Mouse (Mus musculus) CD4-positive, CD25-positive, alpha-beta regulatory T cell (primary cell): ENCODE results near the gene Gpn1. TPM values are rescaled to one million over a fixed set of nuclear protein-coding genes. Genes with fewer than 3 reads are reported as not detected.

Experiments
- polyA plus RNA-seq: library from polyadenylated mRNA; unstranded; fragments of 100-300 nt; shearing (Covaris generic); gene quantifications from one replicate; pipeline ENCODE4 v1.2.1, GENCODE M21; 2017

Gpn1 gene
- polyA plus RNA-seq, result 41.8 TPM

DNA sequence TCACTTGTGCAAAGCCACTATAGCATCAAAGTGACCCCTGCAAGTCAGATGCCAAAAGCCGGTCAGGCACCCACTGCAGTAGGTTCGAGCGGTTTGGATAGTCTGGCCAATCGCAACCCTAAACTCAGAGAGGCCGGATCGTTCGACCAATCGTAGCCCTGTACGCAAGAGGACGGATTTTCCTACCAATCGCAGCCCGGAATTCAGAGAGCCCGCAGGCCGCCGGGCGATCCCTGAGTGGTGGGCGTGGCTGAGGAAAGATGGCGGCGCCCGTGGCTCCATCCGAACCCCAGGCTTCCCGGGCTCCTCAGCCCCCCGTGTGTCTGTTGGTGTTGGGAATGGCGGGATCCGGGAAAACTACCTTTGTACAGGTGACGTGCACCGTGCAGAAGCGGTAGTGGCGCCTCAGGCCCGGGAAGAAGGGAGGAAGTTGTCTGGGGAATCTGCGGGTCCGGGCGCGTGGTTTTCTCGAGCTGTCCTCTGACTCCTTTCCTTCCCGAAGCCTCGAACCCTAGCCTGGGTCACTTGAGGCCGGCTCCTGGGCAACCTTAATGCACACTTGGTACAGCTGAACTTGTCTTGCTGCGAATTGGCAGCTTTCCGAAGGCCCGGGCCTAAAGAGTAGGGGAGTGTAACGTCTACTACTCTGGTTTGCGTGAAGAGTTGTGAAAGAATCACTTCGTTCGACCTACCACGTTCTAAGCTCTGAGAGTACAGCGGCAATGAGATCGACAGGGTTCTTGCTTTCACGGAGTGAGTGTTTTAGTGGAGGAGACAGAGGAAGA is at the start of gene Gpn1:
Gpn1 (plus strand) TSS at position 229 of the 785 bp plus-strand sequence.

GRCm38 (mm10) chr5:31451878-31452561 is 42.5 kb upstream of the Gpn1 start, which contains the start of gene Zfp512:
Zfp512 (plus strand) TSS chr5:31452431.

GRCm38 (mm10) chr5:31485440-31485839 is 9.1 kb upstream of the Gpn1 start, which contains the start of gene 4930548H24Rik:
4930548H24Rik (plus strand) TSS chr5:31485740.

GRCm38 (mm10) chr5:31526354-31527116 is 32.0 kb downstream of the Gpn1 start, which contains the start of gene Slc4a1ap:
Slc4a1ap (plus strand) TSS chr5:31526995.

GRCm38 (mm10) chr5:31527707-31528106 is 33.2 kb downstream of the Gpn1 start, which contains the start of gene Supt7l:
Supt7l (minus strand) TSS chr5:31527807.

Other genes with a start within 250 kb of the Gpn1 start
- gene Krtcap3, start 243.1 kb upstream of the Gpn1 start, polyA plus RNA-seq, result 74.3 TPM
- 10.3 TPM for gene Ift172, start 203.6 kb upstream of the Gpn1 start, polyA plus RNA-seq
- 0.35 TPM for gene Fndc4, start 198.7 kb upstream of the Gpn1 start, polyA plus RNA-seq
- 0.38 TPM for gene Gckr, start 197.3 kb upstream of the Gpn1 start, polyA plus RNA-seq
- gene Zfp512, start 42.3 kb upstream of the Gpn1 start, polyA plus RNA-seq, result 57.8 TPM
- 0.18 TPM for gene 4930548H24Rik, start 9.0 kb upstream of the Gpn1 start, polyA plus RNA-seq
- 47.3 TPM for gene Slc4a1ap, start 32.3 kb downstream of the Gpn1 start, polyA plus RNA-seq
- gene Supt7l, start 33.1 kb downstream of the Gpn1 start, polyA plus RNA-seq, result 23.1 TPM
- 203 TPM for gene Mrpl33, start 102.2 kb downstream of the Gpn1 start, polyA plus RNA-seq
- gene Rbks, start 202.9 kb downstream of the Gpn1 start, polyA plus RNA-seq, result 22.1 TPM
- gene Babam2, start 202.9 kb downstream of the Gpn1 start, polyA plus RNA-seq, result 55.8 TPM